Mouse (Mus musculus): ENCODE data around the gene Ciart.
"Not testable (repeated sequence)": the region's sequence is repeated elsewhere in the genome, so short reads cannot be mapped to it uniquely, and the experiment has no call there.

GRCm38 (mm10) chr3:95893606-95894316, 11.7 kb upstream of the Ciart start, which contains the start of gene Aph1a:
- not testable (repeated sequence) for TF ChIP-seq CTCF, EP300 (IDR thresholded peaks at IDR 0.05; ENCODE audit: low read depth)
